Mouse (Mus musculus) left cerebral cortex, postnatal 14 days (tissue): ENCODE data around the gene Ppp4r2. TPM values are rescaled to one million over a fixed set of nuclear protein-coding genes. Genes with fewer than 3 reads are reported as not detected.

Experiments used
- DNase-seq, 2 experiments: peaks; one replicate each; pipeline ENCODE4 v3.0.0; 2021 to 2022; ENCODE audit warnings: low spot score in 2 of 2, mixed read lengths in 1 of 2
- intact Hi-C: fragments of 180-260 bp; cut with DNase I; formaldehyde crosslinking; loops from one replicate; pipeline ENCODE4 v1.15.1; 2025
- long read RNA-seq, 2 experiments: library from polyadenylated mRNA; stranded (forward); transcript quantifications; one replicate each; pipeline ENCODE4 v2.0.0; 2021
- total RNA-seq, 2 experiments: library from RNA; stranded (reverse); gene quantifications; 2 replicates each; pipeline ENCODE4 v1.2.3; 2021

Ppp4r2 gene
- total RNA-seq = 10 to 100 TPM; 65.1 to 70.8 TPM
- long read RNA-seq, experiment 1, full-length matches to known transcripts = 35 of 41 reads
- long read RNA-seq, experiment 1, partial matches to known transcripts = 2 of 41 reads
- long read RNA-seq, experiment 1, other reads (novel, unspliced or antisense) = 4 of 41 reads
- long read RNA-seq, experiment 2, full-length matches to known transcripts = 46 of 52 reads
- long read RNA-seq, experiment 2, partial matches to known transcripts = 2 of 52 reads
- long read RNA-seq, experiment 2, other reads (novel, unspliced or antisense) = 4 of 52 reads

DNA sequence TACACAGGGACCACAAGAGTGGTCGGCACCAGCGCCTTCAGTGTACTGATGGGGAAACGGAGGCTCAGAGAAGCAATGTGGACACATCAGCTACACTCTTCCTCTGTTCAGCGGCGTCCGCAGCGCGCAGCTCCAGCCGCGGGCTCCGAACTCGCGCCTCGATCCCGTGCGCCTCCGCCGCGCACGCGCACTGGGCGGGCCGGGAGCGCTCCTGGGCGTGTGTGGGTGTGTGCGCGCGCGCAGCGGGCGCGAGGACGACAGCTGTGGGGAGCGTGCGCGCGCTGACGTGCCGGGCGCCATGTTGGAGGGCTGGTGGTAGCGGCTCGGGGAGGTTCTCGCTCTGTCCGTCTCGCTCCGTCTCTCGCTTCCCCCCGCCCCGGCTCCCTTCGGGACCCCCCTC is at the start of gene Ppp4r2:
Ppp4r2 (plus strand) TSS at position 268 of the 400 bp plus-strand sequence.
- intact Hi-C loops = loop anchor here (5.0 to 10.0 kb wide), 2 partner anchors 129 to 156 kb away; partner anchors contain the start of gene Gxylt2
- DNase-seq = peak; percentile 93 to 94

DNA sequence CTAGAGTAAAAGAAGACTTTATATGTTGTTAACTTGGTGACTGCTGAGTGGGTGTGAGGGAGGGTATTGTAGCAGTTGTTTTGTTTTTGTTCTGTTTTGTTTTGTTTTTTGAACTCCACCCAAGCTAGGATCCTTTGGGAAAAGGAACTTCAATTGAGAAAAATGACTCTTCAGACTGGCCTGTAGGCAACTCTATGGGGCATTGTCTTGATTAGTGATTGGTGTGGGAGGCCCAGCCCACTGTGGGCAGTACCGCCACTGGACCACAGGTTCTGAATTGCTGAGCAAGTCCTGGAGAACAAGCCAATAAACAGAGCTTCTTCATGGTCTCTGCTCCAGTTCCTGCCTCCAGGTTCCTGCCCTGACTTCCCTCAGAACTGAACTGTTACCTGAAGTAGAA is 45.7 kb upstream of the Ppp4r2 start:
- intact Hi-C loops = no loop called here
- no peak for DNase-seq

- DNase-seq = no peak
- intact Hi-C loops = no loop called here
These were observed 44.3 kb upstream of the Ppp4r2 start for GRCm38 (mm10) chr6:100789161-100789560.

DNA sequence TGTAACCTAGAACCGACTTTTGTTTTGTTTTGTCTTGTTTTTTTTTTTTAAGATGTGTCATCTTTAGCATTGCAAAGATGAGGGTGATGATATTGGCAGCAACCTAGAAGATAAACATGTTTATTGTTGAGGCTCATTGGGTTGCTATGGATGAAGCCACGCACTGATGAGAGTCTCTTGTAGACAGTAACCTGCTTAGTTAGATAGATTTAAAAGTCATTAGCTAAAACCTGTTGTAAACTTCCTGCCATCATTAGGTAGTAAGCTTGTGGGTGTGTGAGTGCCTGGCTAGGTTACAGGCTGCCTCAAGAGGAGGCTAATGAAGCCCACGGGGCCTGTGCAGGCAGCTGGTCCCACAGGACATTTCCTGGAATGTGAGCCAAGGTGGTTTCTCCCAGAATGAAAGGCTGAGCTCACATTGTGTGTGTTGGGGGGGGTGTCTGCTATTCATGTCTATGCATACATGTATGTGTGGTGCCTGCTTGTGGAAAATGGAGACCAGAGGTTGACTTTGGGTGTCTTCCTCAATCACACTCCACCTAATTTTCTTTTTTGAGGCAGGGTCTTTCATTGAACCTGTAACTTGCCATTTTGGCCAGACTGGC is 41.3 kb upstream of the Ppp4r2 start:
- intact Hi-C loops = no loop called here
- no peak for DNase-seq

- intact Hi-C loops = no loop called here
These were observed 40.3 kb upstream of the Ppp4r2 start for GRCm38 (mm10) chr6:100792973-100793769.

GRCm38 (mm10) chr6:100795797-100796196 is 37.6 kb upstream of the Ppp4r2 start:
- DNase-seq = no peak
- intact Hi-C loops = no loop called here

More at GRCm38 (mm10) chr6:100792973-100793769, 40.3 kb upstream of the Ppp4r2 start:
- no peak for DNase-seq

GRCm38 (mm10) chr6:100799290-100799689 is 34.1 kb upstream of the Ppp4r2 start:
- intact Hi-C loops = no loop called here
- DNase-seq = no peak

- intact Hi-C loops = no loop called here
These were observed 33.7 kb upstream of the Ppp4r2 start for GRCm38 (mm10) chr6:100799766-100800165.

GRCm38 (mm10) chr6:100800497-100800955 is 32.9 kb upstream of the Ppp4r2 start:
- DNase-seq = peak; percentile 18 to 53
- intact Hi-C loops = no loop called here

More at GRCm38 (mm10) chr6:100799766-100800165, 33.7 kb upstream of the Ppp4r2 start:
- no peak for DNase-seq

- DNase-seq = no peak
- intact Hi-C loops = no loop called here
These were observed 30.9 kb upstream of the Ppp4r2 start for GRCm38 (mm10) chr6:100802381-100803083.

GRCm38 (mm10) chr6:100803250-100803649 is 30.2 kb upstream of the Ppp4r2 start:
- intact Hi-C loops = no loop called here
- no peak for DNase-seq

GRCm38 (mm10) chr6:100807187-100807586 is 26.2 kb upstream of the Ppp4r2 start:
- intact Hi-C loops = no loop called here
- no peak for DNase-seq

- no peak for DNase-seq
- intact Hi-C loops = no loop called here
These were observed 25.7 kb upstream of the Ppp4r2 start for GRCm38 (mm10) chr6:100807746-100808145.

DNA sequence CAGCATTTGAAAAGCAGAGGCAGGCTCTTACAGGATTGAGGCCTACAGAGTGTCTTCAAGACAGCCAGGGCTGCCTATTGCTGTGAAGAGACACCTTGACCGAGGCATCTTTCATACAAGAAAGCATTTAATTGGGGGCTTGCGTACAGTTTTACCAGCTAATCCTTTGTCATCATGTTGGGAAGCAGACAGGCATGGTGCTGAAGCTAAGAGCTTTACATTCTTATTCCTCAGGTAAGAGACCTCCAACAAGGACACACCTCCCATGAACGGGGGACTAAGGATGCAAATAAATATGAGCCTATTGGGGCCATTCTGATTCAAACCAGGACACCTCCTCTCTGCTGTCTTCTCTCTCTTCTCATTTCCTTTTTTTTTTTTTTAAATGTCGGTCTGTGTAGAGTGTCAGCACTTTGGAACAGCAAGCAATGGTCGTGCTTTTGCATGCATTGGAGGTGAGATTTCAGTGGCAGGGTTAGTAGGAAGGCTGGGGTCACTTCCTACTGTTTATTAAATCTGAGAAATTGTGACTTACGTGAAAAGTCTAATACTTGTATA is 25.1 kb upstream of the Ppp4r2 start:
- intact Hi-C loops = no loop called here
- DNase-seq = no peak

GRCm38 (mm10) chr6:100810117-100810516 is 23.3 kb upstream of the Ppp4r2 start:
- intact Hi-C loops = no loop called here
- DNase-seq = no peak

- intact Hi-C loops = no loop called here
- DNase-seq = no peak
These were observed 21.7 kb upstream of the Ppp4r2 start for GRCm38 (mm10) chr6:100811731-100812130.

DNA sequence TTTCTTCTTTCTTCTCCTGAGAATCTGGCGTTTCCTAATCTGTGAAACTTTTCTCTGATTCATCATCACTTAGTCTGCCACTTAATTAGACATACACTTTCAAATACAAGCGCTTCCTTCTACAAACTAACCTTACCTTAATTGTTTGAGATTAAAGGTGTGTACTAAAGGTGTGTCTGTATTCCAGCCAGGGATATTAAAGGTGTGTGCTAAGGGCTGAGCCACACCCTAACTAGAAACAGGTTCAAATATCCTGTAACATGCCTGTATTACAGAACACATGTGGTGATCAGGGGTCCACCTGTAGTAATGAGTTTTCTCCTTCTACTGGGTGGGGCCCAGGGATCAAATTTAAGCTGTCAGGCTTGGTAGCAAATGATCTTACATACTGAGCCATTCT is 12.1 kb upstream of the Ppp4r2 start:
- DNase-seq = no peak
- intact Hi-C loops = no loop called here

- no peak for DNase-seq
- intact Hi-C loops = no loop called here
These were observed 10.1 kb upstream of the Ppp4r2 start for GRCm38 (mm10) chr6:100823356-100823755.

DNA sequence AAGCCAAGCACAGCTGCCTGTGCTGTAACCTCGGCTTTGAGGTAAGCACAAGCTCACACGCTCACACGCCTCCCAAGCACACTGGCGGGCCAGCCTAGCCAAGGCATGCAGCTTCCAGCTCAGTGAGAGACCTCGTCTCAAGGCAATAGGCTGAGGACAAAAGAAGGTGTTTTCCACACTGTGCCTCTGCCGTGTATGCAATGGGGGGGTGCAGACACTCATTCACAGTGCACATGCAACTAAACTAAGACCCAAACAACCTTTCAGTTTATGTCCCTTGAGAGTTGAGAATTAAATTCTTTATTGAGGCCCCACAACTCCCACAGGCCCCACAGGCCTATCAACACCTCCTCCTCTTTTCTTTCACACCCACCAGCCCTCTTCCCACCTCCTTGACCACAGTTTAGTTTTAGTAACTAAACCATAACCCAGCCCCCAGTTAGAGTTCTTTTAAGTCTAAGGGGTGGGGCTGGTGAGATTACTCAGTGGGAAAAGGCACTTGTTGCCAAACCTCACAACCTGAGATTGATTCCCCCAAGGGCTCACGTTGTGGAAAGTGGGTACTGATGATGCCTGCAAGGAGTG is 8.9 kb upstream of the Ppp4r2 start:
- no peak for DNase-seq
- intact Hi-C loops = no loop called here
